Mouse (Mus musculus): ENCODE measurements around the gene Pkp4. TPM values are rescaled to one million over a fixed set of nuclear protein-coding genes. Genes with fewer than 3 reads are reported as not detected.
A peak's percentile ranks its signal among the peaks of the same experiment; 100 is the strongest.

The Pkp4 gene
- total RNA-seq, 1 experiment, result 54.3 TPM

DNA sequence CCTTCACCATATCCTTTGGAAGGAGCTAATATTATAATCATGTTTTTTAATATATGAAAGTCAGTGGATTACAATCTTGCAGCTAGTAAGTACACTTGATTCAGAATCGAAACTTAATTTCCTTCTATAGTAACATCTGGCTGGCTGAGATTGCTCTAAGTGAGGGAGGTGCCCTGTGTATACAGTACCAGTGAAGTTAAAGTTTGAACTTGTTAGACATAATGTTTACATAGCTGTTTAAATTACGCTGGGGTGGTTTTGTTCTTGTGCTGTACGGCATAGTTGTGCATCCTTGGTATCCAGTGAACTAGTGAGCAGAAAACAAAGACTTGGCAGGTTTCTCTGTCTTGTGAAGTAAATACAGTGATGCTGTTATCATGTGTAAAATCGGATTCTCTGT lies 18.3 kb downstream of the Pkp4 start:
- in situ Hi-C loops (cut with MboI; ENCODE audit: low sequenced_read_pairs in 2 of 2, unreplicated experiment in 2 of 2), result no loop called here
- Histone ChIP-seq H3K9me3 (ENCODE audit: control insufficient read depth, insufficient read depth, low read depth, low read length) (no peaks in the 10 kb centered on the region), H3K27ac (ENCODE audit: insufficient read depth, low read depth, low read length, poor library complexity, severe bottlenecking) (no peak overlapping the region), H3K9ac (ENCODE audit: insufficient read depth, low read depth, low read length, poor library complexity, severe bottlenecking) (no peak overlapping the region), H3K36me3 (ENCODE audit: control insufficient read depth, insufficient read depth, low read length, poor library complexity, severe bottlenecking) (no peaks in the 10 kb centered on the region; the same call in 1 of the 2 replicates), H3K4me1 (ENCODE audit: control insufficient read depth in 2 of 2, insufficient read depth in 2 of 2, low read length in 2 of 2, poor library complexity in 1 of 2) (peaks cover 13 to 27% of the 10 kb centered on the region in 2 experiments), H3K4me3 (ENCODE audit: insufficient read depth in 1 of 2, low read depth in 1 of 2, low read length in 2 of 2, poor library complexity in 1 of 2, severe bottlenecking in 1 of 2) (no peak overlapping the region)
- DNase-seq (ENCODE audit: low read depth, low spot score), result no peak
- TF ChIP-seq CHD2 (IDR thresholded peaks at IDR 0.05; ENCODE audit: low read depth, low read length) (no peak), ZC3H11A (IDR thresholded peaks at IDR 0.05; ENCODE audit: borderline replicate concordance, low read depth, low read length) (no peak)

DNA sequence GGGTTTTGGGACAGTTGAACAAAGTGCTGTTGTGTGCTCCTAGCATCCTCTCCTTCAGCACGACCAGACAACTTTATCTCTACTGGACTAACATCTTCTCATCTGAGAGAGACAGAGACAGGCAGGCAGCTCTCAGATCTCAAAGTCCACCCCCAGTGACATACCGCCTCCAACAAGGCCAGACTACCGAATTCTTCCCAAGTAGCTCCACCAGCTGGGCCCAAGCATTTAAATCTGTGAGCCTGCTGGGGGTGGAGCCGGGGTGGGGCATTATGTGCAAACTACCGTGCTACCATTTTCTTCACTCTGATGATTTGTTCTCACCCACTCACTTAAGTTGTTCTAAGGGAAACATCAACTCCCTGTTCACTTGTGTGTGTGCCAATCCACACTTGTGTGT lies 18.8 kb downstream of the Pkp4 start:
- Histone ChIP-seq H3K9me3 (ENCODE audit: control insufficient read depth, insufficient read depth, low read depth, low read length) (no peaks in the 10 kb centered on the region), H3K27ac (ENCODE audit: insufficient read depth, low read depth, low read length, poor library complexity, severe bottlenecking) (no peak overlapping the region)

DNA sequence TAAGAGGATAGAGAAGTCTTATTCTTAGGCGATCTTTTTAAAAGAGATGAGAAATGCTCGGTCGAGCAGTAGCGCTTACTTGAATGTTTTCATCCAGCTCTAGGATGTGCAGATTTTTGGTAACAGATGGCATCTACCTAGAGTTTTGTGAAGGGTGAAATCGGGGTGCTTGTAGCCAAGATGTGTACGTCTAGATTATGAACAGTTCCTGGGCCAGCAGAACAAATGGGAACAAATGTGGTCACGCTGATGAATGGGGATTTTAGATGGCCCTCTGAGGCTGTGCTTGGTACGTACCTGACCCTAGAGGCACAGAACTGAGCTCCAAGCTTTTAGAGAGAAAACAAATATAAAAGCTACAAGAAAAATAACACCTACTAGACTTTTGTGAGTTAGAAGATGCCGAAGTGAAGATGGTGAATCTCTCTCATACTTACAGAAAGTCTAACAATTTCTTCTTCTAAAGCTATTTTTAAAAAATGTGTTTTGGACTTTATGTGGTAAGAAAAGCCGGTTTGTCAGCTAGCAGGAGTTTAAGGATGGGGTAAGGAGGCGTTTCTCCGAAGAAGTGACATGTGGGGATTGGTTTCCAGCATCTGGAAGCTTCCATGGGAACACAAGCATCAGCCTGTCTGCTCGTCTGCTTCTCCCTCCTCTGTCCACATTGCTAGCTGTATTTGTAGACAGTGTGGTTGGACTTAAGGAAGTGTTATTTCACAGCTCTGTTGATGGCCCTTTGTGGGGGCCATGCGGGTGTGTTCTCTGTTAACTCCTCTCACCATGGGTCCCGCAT lies 20.9 kb downstream of the Pkp4 start:
- no peaks in the 10 kb centered on the region; the same call in 1 of the 2 replicates for H3K36me3 ChIP-seq (ENCODE audit: control insufficient read depth, insufficient read depth, low read length, poor library complexity, severe bottlenecking)
- DNase-seq (ENCODE audit: low read depth, low spot score), result no peak
- no peak overlapping the region for H3K27ac ChIP-seq (ENCODE audit: insufficient read depth, low read depth, low read length, poor library complexity, severe bottlenecking)
- no peaks in the 10 kb centered on the region for H3K9me3 ChIP-seq (ENCODE audit: control insufficient read depth, insufficient read depth, low read depth, low read length)
- in situ Hi-C loops (cut with MboI; ENCODE audit: low sequenced_read_pairs in 2 of 2, unreplicated experiment in 2 of 2), result no loop called here
- no peak overlapping the region for H3K4me3 ChIP-seq (ENCODE audit: insufficient read depth in 1 of 2, low read depth in 1 of 2, low read length in 2 of 2, poor library complexity in 1 of 2, severe bottlenecking in 1 of 2)
- H3K9ac ChIP-seq (ENCODE audit: insufficient read depth, low read depth, low read length, poor library complexity, severe bottlenecking), result no peak overlapping the region
- peaks cover 17 to 23% of the 10 kb centered on the region in 2 experiments for H3K4me1 ChIP-seq (ENCODE audit: control insufficient read depth in 2 of 2, insufficient read depth in 2 of 2, low read length in 2 of 2, poor library complexity in 1 of 2)
- TF ChIP-seq CHD2 (IDR thresholded peaks at IDR 0.05; ENCODE audit: low read depth, low read length), result no peak
- no peak for TF ChIP-seq HCFC1 (IDR thresholded peaks at IDR 0.05; ENCODE audit: borderline replicate concordance, insufficient read depth, low read length)
- TF ChIP-seq ZC3H11A (IDR thresholded peaks at IDR 0.05; ENCODE audit: borderline replicate concordance, low read depth, low read length), result no peak
- no peak for TF ChIP-seq MAFK (IDR thresholded peaks at IDR 0.05; ENCODE audit: insufficient read depth, low read depth, low read length)
- no peak for TF ChIP-seq ZNF384 (IDR thresholded peaks at IDR 0.05; ENCODE audit: low read depth, low read length)

More for the DNA sequence above, 18.8 kb downstream of the Pkp4 start:
- no peak overlapping the region for H3K4me3 ChIP-seq (ENCODE audit: insufficient read depth in 1 of 2, low read depth in 1 of 2, low read length in 2 of 2, poor library complexity in 1 of 2, severe bottlenecking in 1 of 2)
- in situ Hi-C loops (cut with MboI; ENCODE audit: low sequenced_read_pairs in 2 of 2, unreplicated experiment in 2 of 2), result no loop called here
- H3K9ac ChIP-seq (ENCODE audit: insufficient read depth, low read depth, low read length, poor library complexity, severe bottlenecking), result no peak overlapping the region
- H3K36me3 ChIP-seq (ENCODE audit: control insufficient read depth, insufficient read depth, low read length, poor library complexity, severe bottlenecking), result no peaks in the 10 kb centered on the region; the same call in 1 of the 2 replicates
- DNase-seq (ENCODE audit: low read depth, low spot score), result no peak
- TF ChIP-seq CHD2 (IDR thresholded peaks at IDR 0.05; ENCODE audit: low read depth, low read length) (no peak), ZNF384 (IDR thresholded peaks at IDR 0.05; ENCODE audit: low read depth, low read length) (no peak), ZC3H11A (IDR thresholded peaks at IDR 0.05; ENCODE audit: borderline replicate concordance, low read depth, low read length) (no peak), HCFC1 (IDR thresholded peaks at IDR 0.05; ENCODE audit: borderline replicate concordance, insufficient read depth, low read length) (no peak), MAFK (IDR thresholded peaks at IDR 0.05; ENCODE audit: insufficient read depth, low read depth, low read length) (no peak)
- peaks cover 13 to 26% of the 10 kb centered on the region in 2 experiments for H3K4me1 ChIP-seq (ENCODE audit: control insufficient read depth in 2 of 2, insufficient read depth in 2 of 2, low read length in 2 of 2, poor library complexity in 1 of 2)

DNA sequence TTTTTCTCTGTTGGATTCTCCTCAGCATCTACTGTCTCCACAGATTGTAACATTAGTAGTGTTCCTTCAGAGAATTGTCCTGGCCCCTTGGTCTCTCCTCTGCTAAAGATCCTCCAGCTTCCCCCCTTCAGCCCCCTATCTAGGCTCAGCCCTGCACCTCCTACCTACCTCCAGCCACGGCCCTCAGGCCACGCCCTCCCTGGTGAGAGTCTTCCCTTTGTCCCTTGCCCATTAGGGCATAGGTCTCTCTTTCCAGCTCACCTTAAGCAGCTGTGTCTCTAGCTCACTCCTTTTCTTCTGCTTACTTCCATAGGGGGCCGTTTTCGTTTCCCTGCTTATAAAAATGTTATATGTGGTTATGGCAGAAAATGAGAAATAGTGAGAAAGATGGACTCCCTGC lies 22.9 kb downstream of the Pkp4 start:
- TF ChIP-seq ZNF384 (IDR thresholded peaks at IDR 0.05; ENCODE audit: low read depth, low read length), result peak; percentile 37; the same call in 1 of the 2 replicates
- no peak for TF ChIP-seq HCFC1 (IDR thresholded peaks at IDR 0.05; ENCODE audit: borderline replicate concordance, insufficient read depth, low read length)
- DNase-seq (ENCODE audit: low read depth, low spot score), result no peak
- no peaks in the 10 kb centered on the region for H3K9me3 ChIP-seq (ENCODE audit: control insufficient read depth, insufficient read depth, low read depth, low read length)
- H3K4me1 ChIP-seq (ENCODE audit: control insufficient read depth in 2 of 2, insufficient read depth in 2 of 2, low read length in 2 of 2, poor library complexity in 1 of 2), result peaks cover 17 to 20% of the 10 kb centered on the region in 2 experiments
- in situ Hi-C loops (cut with MboI; ENCODE audit: low sequenced_read_pairs in 2 of 2, unreplicated experiment in 2 of 2), result no loop called here
- no peak overlapping the region for H3K4me3 ChIP-seq (ENCODE audit: insufficient read depth in 1 of 2, low read depth in 1 of 2, low read length in 2 of 2, poor library complexity in 1 of 2, severe bottlenecking in 1 of 2)
- no peak overlapping the region for H3K9ac ChIP-seq (ENCODE audit: insufficient read depth, low read depth, low read length, poor library complexity, severe bottlenecking)
- no peak overlapping the region for H3K27ac ChIP-seq (ENCODE audit: insufficient read depth, low read depth, low read length, poor library complexity, severe bottlenecking)
- H3K36me3 ChIP-seq (ENCODE audit: control insufficient read depth, insufficient read depth, low read length, poor library complexity, severe bottlenecking), result peaks cover 6% of the 10 kb centered on the region; the same call in 1 of the 2 replicates

Data from ES-E14 (cell line).